Mouse (Mus musculus): Measurements from ENCODE around the gene Gm128. TPM values are rescaled to one million over a fixed set of nuclear protein-coding genes. Genes with fewer than 3 reads are reported as not detected.

The Gm128 gene
- polyA plus RNA-seq, 1 experiment from 2014 or later: not detected

GRCm38 (mm10) chr3:95230495-95231297 lies 10.7 kb downstream of the Gm128 start:
- Histone ChIP-seq H3K36me3 (ENCODE audit: control insufficient read depth, insufficient read depth, low read length) (0 out of 2 replicates have a peak, but pooled peaks cover 6% of the 10 kb centered on the region), H3K27ac (ENCODE audit: low read depth, low read length) (peak overlapping the region; percentile 89), H3K9ac (ENCODE audit: low read depth, low read length) (peak overlapping the region; percentile 74), H3K9me3 (ENCODE audit: control insufficient read depth, low read length) (no peaks in the 10 kb centered on the region), H3K4me3 (ENCODE audit: low read depth, low read length) (peak overlapping the region; percentile 68), H3K4me2 (replicated peaks; ENCODE audit: low read depth, low read length) (peak overlapping the region; percentile 89), H3K4me1 (replicated peaks; ENCODE audit: control insufficient read depth, insufficient read depth, low read length) (peaks cover 9% of the 10 kb centered on the region), H3K27me3 (ENCODE audit: control insufficient read depth, insufficient read depth, low read length) (no peaks in the 10 kb centered on the region)
- WGBS: 43% methylated on average over 8 of the region's 8 CpGs
- ATAC-seq (ENCODE audit: low FRiP score) (peak; percentile 53), DNase-seq (ENCODE audit: low spot score) (peak; percentile 59)

GRCm38 (mm10) chr3:95229781-95230494 lies 11.5 kb downstream of the Gm128 start:
- ATAC-seq (ENCODE audit: low FRiP score) (peak; percentile 45), DNase-seq (ENCODE audit: low spot score) (peak; percentile 68)
- Histone ChIP-seq H3K9ac (ENCODE audit: low read depth, low read length) (peak overlapping the region; percentile 74), H3K36me3 (ENCODE audit: control insufficient read depth, insufficient read depth, low read length) (0 out of 2 replicates have a peak, but pooled peaks cover 6% of the 10 kb centered on the region), H3K4me2 (replicated peaks; ENCODE audit: low read depth, low read length) (peak overlapping the region; percentile 89), H3K27me3 (ENCODE audit: control insufficient read depth, insufficient read depth, low read length) (no peaks in the 10 kb centered on the region), H3K4me3 (ENCODE audit: low read depth, low read length) (peak overlapping the region; percentile 68), H3K9me3 (ENCODE audit: control insufficient read depth, low read length) (no peaks in the 10 kb centered on the region), H3K4me1 (replicated peaks; ENCODE audit: control insufficient read depth, insufficient read depth, low read length) (peaks cover 9% of the 10 kb centered on the region), H3K27ac (ENCODE audit: low read depth, low read length) (peak overlapping the region; percentile 89)
- 2% methylated on average over 13 of the region's 13 CpGs for WGBS

- Histone ChIP-seq H3K9ac (ENCODE audit: low read depth, low read length) (peak overlapping the region; percentile 74), H3K4me2 (replicated peaks; ENCODE audit: low read depth, low read length) (peak overlapping the region; percentile 89), H3K4me1 (replicated peaks; ENCODE audit: control insufficient read depth, insufficient read depth, low read length) (peaks cover 11% of the 10 kb centered on the region), H3K36me3 (ENCODE audit: control insufficient read depth, insufficient read depth, low read length) (0 out of 2 replicates have a peak, but pooled peaks cover 2% of the 10 kb centered on the region), H3K9me3 (ENCODE audit: control insufficient read depth, low read length) (no peaks in the 10 kb centered on the region), H3K27ac (ENCODE audit: low read depth, low read length) (peak overlapping the region; percentile 89), H3K27me3 (ENCODE audit: control insufficient read depth, insufficient read depth, low read length) (no peaks in the 10 kb centered on the region), H3K4me3 (ENCODE audit: low read depth, low read length) (peak overlapping the region; percentile 68)
- ATAC-seq (ENCODE audit: low FRiP score) (peak; percentile 12), DNase-seq (ENCODE audit: low spot score) (peak; percentile 59)
- under 1% methylated on average over 42 of the region's 43 CpGs for WGBS
Observed at GRCm38 (mm10) chr3:95228894-95229780, 12.3 kb downstream of the Gm128 start.

DNA sequence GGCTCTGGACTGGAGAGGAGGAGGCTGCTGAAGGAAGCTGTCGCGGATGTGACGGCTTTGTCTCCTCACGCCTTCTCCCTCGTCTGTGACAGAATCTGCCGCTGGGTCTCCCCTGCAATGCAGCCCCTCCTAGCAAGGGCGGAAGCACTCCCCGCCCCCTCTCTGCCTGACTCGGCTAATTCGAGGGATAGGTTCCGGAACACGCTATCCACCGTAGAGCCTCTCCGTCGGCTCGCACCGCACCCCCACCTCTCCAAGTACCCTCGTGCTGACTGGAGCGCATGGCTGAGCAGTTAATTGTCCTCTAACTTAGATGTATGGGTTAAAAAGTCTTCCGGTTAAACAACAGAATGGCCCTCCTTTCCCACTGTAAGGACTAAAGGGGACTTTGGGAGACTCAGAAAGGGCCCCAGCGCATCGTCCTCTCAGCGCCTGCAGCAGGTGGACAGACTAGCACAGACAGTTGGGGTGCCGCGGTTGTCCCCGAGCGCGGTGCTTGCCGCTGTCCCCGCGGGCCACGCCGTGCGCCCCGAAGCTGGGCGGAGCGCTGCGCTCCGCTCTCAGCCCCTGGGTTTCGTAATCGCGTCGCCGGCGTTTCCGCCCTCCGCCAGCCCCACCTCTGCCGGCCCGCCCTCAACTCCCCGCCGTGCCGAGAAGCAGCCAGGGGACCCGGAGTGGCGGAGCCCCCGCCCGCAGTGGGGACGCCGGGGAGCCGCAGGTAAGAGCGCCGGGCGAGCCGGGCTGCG lies 13.1 kb downstream of the Gm128 start, which contains the start of gene Cdc42se1:
Gene Cdc42se1 (plus strand): TSS at position 585 of the 746 bp plus-strand sequence.
- under 1% methylated on average over 64 of the region's 64 CpGs for WGBS
- Histone ChIP-seq H3K27me3 (ENCODE audit: control insufficient read depth, insufficient read depth, low read length) (no peaks in the 10 kb centered on the region), H3K36me3 (ENCODE audit: control insufficient read depth, insufficient read depth, low read length) (0 out of 2 replicates have a peak, but pooled peaks cover 2% of the 10 kb centered on the region), H3K4me2 (replicated peaks; ENCODE audit: low read depth, low read length) (peak within 1 kb of the TSS; percentile 89), H3K4me1 (replicated peaks; ENCODE audit: control insufficient read depth, insufficient read depth, low read length) (peaks cover 11% of the 10 kb centered on the region), H3K4me3 (ENCODE audit: low read depth, low read length) (peak within 1 kb of the TSS; percentile 68), H3K9ac (ENCODE audit: low read depth, low read length) (peak within 1 kb of the TSS; percentile 74), H3K9me3 (ENCODE audit: control insufficient read depth, low read length) (no peaks in the 10 kb centered on the region), H3K27ac (ENCODE audit: low read depth, low read length) (peak within 1 kb of the TSS; percentile 89)
- DNase-seq (ENCODE audit: low spot score) (peak; percentile 92), ATAC-seq (ENCODE audit: low FRiP score) (peak; percentile 89)

DNA sequence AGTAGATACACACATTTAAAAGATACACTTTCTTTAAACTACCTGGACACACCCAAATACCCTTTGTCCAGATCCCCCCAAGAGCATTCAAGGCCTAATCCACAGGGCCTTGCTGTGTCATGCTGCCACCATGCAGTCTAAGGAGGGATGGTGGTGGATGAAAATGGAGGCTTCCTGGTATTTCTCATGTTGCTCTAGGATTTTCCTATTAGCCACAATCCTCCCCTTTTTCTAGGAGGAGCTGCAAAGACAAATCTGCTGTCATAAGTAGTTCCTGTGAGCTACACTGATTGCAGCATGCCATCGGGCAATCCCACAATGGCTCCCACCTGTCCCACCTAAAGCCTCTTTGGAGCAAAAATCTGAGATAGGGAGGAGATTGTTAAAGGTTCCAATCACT lies 14.2 kb downstream of the Gm128 start:
- DNase-seq (ENCODE audit: low spot score) (no peak), ATAC-seq (ENCODE audit: low FRiP score) (no peak)

GRCm38 (mm10) chr3:95224295-95224694 lies 17.1 kb downstream of the Gm128 start:
- whole genome bisulfite sequencing: 27% methylated on average over 6 of the region's 6 CpGs
- ATAC-seq (ENCODE audit: low FRiP score) (no peak), DNase-seq (ENCODE audit: low spot score) (peak; percentile 51)
- Histone ChIP-seq H3K27me3 (ENCODE audit: control insufficient read depth, insufficient read depth, low read length) (no peaks in the 10 kb centered on the region), H3K4me3 (ENCODE audit: low read depth, low read length) (no peak overlapping the region), H3K9me3 (ENCODE audit: control insufficient read depth, low read length) (no peaks in the 10 kb centered on the region), H3K9ac (ENCODE audit: low read depth, low read length) (no peak overlapping the region), H3K27ac (ENCODE audit: low read depth, low read length) (no peak overlapping the region), H3K36me3 (ENCODE audit: control insufficient read depth, insufficient read depth, low read length) (peaks cover 4% of the 10 kb centered on the region; the same call in 1 of the 2 replicates), H3K4me1 (replicated peaks; ENCODE audit: control insufficient read depth, insufficient read depth, low read length) (0 out of 2 replicates have a peak, but pooled peaks cover 2% of the 10 kb centered on the region), H3K4me2 (replicated peaks; ENCODE audit: low read depth, low read length) (0 out of 2 replicates have a peak overlapping the region, but pooled peaks have one; percentile 2)

More for the DNA sequence above, 14.2 kb downstream of the Gm128 start:
- Histone ChIP-seq H3K27ac (ENCODE audit: low read depth, low read length) (peak overlapping the region; percentile 89), H3K27me3 (ENCODE audit: control insufficient read depth, insufficient read depth, low read length) (no peaks in the 10 kb centered on the region), H3K4me3 (ENCODE audit: low read depth, low read length) (peak overlapping the region; percentile 68), H3K36me3 (ENCODE audit: control insufficient read depth, insufficient read depth, low read length) (no peaks in the 10 kb centered on the region), H3K9me3 (ENCODE audit: control insufficient read depth, low read length) (no peaks in the 10 kb centered on the region), H3K9ac (ENCODE audit: low read depth, low read length) (peak overlapping the region; percentile 74), H3K4me2 (replicated peaks; ENCODE audit: low read depth, low read length) (peak overlapping the region; percentile 89), H3K4me1 (replicated peaks; ENCODE audit: control insufficient read depth, insufficient read depth, low read length) (peaks cover 11% of the 10 kb centered on the region)
- 28% methylated on average over 1 of the region's 1 CpGs for WGBS

DNA sequence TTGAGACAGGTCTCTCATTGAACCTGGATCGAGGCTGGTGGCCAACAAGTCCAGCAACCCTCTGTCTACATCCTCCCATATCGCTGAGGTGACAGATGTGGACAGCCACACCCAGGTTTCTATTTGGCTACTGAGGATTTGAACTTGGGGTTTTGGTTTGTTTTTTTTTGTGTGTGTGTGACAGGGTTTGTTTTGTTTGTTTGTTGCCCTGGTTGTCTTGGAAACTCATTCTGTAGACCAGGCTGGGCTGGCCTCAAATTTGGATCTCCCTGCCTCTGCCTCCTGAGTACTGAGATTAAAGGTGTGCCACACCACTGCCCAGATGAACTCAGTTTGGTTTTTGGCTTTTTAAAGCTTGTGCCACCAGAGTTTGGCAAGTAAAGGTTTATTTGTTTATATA lies 18.4 kb downstream of the Gm128 start:
- H3K4me1 ChIP-seq (replicated peaks; ENCODE audit: control insufficient read depth, insufficient read depth, low read length): 0 out of 2 replicates have a peak, but pooled peaks cover 2% of the 10 kb centered on the region
- H3K9me3 ChIP-seq (ENCODE audit: control insufficient read depth, low read length): no peaks in the 10 kb centered on the region
- H3K4me3 ChIP-seq (ENCODE audit: low read depth, low read length): no peak overlapping the region
- no peak for DNase-seq (ENCODE audit: low spot score)
- no peak overlapping the region for H3K9ac ChIP-seq (ENCODE audit: low read depth, low read length)
- H3K27ac ChIP-seq (ENCODE audit: low read depth, low read length): no peak overlapping the region
- no peaks in the 10 kb centered on the region for H3K27me3 ChIP-seq (ENCODE audit: control insufficient read depth, insufficient read depth, low read length)
- H3K36me3 ChIP-seq (ENCODE audit: control insufficient read depth, insufficient read depth, low read length): peaks cover 4% of the 10 kb centered on the region; the same call in 1 of the 2 replicates
- WGBS: 88% methylated on average over 2 of the region's 2 CpGs
- H3K4me2 ChIP-seq (replicated peaks; ENCODE audit: low read depth, low read length): no peak overlapping the region
- ATAC-seq (ENCODE audit: low FRiP score): no peak

All from hindbrain, embryonic 11.5 days (tissue).